Mouse (Mus musculus): ENCODE results near the gene Vapa. TPM values are rescaled to one million over a fixed set of nuclear protein-coding genes. Genes with fewer than 3 reads are reported as not detected.

Vapa gene
- total and polyA plus RNA-seq, 3 experiments: 56.7 to 507 (median 85.3) TPM

GRCm38 (mm10) chr17:65558217-65558616 lies 55.1 kb downstream of the Vapa start:
- H3K4me3 ChIP-seq (ENCODE audit: control insufficient read depth in 1 of 2, insufficient read depth in 1 of 2, low read depth in 2 of 2, low read length in 2 of 2): no peak overlapping the region

GRCm38 (mm10) chr17:65557212-65557611 lies 56.1 kb downstream of the Vapa start:
- H3K27ac ChIP-seq (ENCODE audit: control insufficient read depth, low read depth, low read length): peak overlapping the region; percentile 41
- DNase-seq (ENCODE audit: low read depth, low spot score): peak; percentile 69
- H3K9me3 ChIP-seq (replicated peaks; ENCODE audit: insufficient read depth, low read length): no peaks in the 10 kb centered on the region
- peaks cover 3 to 20% of the 10 kb centered on the region in 2 experiments for H3K4me1 ChIP-seq (ENCODE audit: control insufficient read depth in 1 of 2, insufficient read depth in 2 of 2, low read length in 2 of 2)
- peak overlapping the region; percentile 52 to 58 for H3K4me3 ChIP-seq (ENCODE audit: control insufficient read depth in 1 of 2, insufficient read depth in 1 of 2, low read depth in 2 of 2, low read length in 2 of 2)
- no peaks in the 10 kb centered on the region for H3K79me2 ChIP-seq (ENCODE audit: control insufficient read depth, insufficient read depth, low read length, poor library complexity)
- TF ChIP-seq MAX (IDR thresholded peaks at IDR 0.05; ENCODE audit: low read length) (peak; percentile 55), GATA1 (IDR thresholded peaks at IDR 0.05; ENCODE audit: low read depth, low read length) (peak; percentile 48; the same call in 1 of the 2 replicates), E2F4 (IDR thresholded peaks at IDR 0.05; ENCODE audit: borderline replicate concordance, low read depth, low read length) (no peak), ZKSCAN1 (IDR thresholded peaks at IDR 0.05; ENCODE audit: low read depth, low read length) (no peak), CHD2 (IDR thresholded peaks at IDR 0.05; ENCODE audit: low read length) (no peak), MAZ (IDR thresholded peaks at IDR 0.05; ENCODE audit: low read depth, low read length) (0 out of 2 replicates have a peak, but pooled peaks have one; percentile 31), ZNF384 (IDR thresholded peaks at IDR 0.05; ENCODE audit: low read depth, low read length) (no peak), TAL1 (IDR thresholded peaks at IDR 0.05; ENCODE audit: low read length) (peak; percentile 87), MYB (IDR thresholded peaks at IDR 0.05; ENCODE audit: low read depth, low read length) (peak; percentile 62; the same call in 1 of the 2 replicates), ELF1 (IDR thresholded peaks at IDR 0.05; ENCODE audit: low read depth, low read length) (no peak), ETS1 (IDR thresholded peaks at IDR 0.05; ENCODE audit: low read depth, low read length) (0 out of 2 replicates have a peak, but pooled peaks have one; percentile 44), TCF12 (IDR thresholded peaks at IDR 0.05; ENCODE audit: low read depth, low read length) (peak; percentile 75), POLR2AphosphoS2 (IDR thresholded peaks at IDR 0.05; ENCODE audit: low read length) (no peak), TBP (IDR thresholded peaks at IDR 0.05; ENCODE audit: low read depth, low read length) (no peak), EP300 (IDR thresholded peaks at IDR 0.05; ENCODE audit: low read depth in 1 of 2, low read length in 2 of 2) (peak; percentile 68 to 76), SIN3A (IDR thresholded peaks at IDR 0.05; ENCODE audit: low read length) (peak; percentile 53), MYC (IDR thresholded peaks at IDR 0.05; ENCODE audit: low read depth, low read length) (peak; percentile 47; the same call in 1 of the 2 replicates), ZMIZ1 (IDR thresholded peaks at IDR 0.05; ENCODE audit: low read depth, low read length) (no peak), JUND (IDR thresholded peaks at IDR 0.05; ENCODE audit: low read depth, low read length) (no peak), RCOR1 (IDR thresholded peaks at IDR 0.05; ENCODE audit: low read depth, low read length) (0 out of 2 replicates have a peak, but pooled peaks have one; percentile 18), UBTF (IDR thresholded peaks at IDR 0.05; ENCODE audit: borderline replicate concordance, insufficient read depth, low read depth, low read length) (no peak)
- H3K9ac ChIP-seq (ENCODE audit: control insufficient read depth, low read depth, low read length, poor library complexity, severe bottlenecking): peak overlapping the region; percentile 49
- peaks cover 0 to 4% of the 10 kb centered on the region in 2 experiments; a peak in 1 of 4 replicates for H3K36me3 ChIP-seq (ENCODE audit: control insufficient read depth in 1 of 2, insufficient read depth in 2 of 2, low read length in 2 of 2)
- H3K27me3 ChIP-seq (ENCODE audit: control insufficient read depth in 1 of 2, insufficient read depth in 2 of 2, low read length in 2 of 2): no peaks in the 10 kb centered on the region

More at GRCm38 (mm10) chr17:65558217-65558616, 55.1 kb downstream of the Vapa start:
- TF ChIP-seq GATA1 (IDR thresholded peaks at IDR 0.05; ENCODE audit: low read depth, low read length): no peak
- TF ChIP-seq POLR2AphosphoS2 (IDR thresholded peaks at IDR 0.05; ENCODE audit: low read length): no peak
- peak; percentile 13; the same call in 1 of the 2 replicates for TF ChIP-seq ZC3H11A (IDR thresholded peaks at IDR 0.05; ENCODE audit: low read depth, low read length)
- peak; percentile 92 for TF ChIP-seq RCOR1 (IDR thresholded peaks at IDR 0.05; ENCODE audit: low read depth, low read length)
- no peak for TF ChIP-seq ZKSCAN1 (IDR thresholded peaks at IDR 0.05; ENCODE audit: low read depth, low read length)
- no peak for TF ChIP-seq TAL1 (IDR thresholded peaks at IDR 0.05; ENCODE audit: low read length)
- TF ChIP-seq HCFC1 (IDR thresholded peaks at IDR 0.05; ENCODE audit: low read depth, low read length): 0 out of 2 replicates have a peak, but pooled peaks have one; percentile 22
- TF ChIP-seq NELFE (IDR thresholded peaks at IDR 0.05; ENCODE audit: low read depth, low read length): no peak
- TF ChIP-seq MYC (IDR thresholded peaks at IDR 0.05; ENCODE audit: low read depth, low read length): 0 out of 2 replicates have a peak, but pooled peaks have one; percentile 40
- no peak for TF ChIP-seq CHD2 (IDR thresholded peaks at IDR 0.05; ENCODE audit: low read length)
- no peak for TF ChIP-seq USF2 (IDR thresholded peaks at IDR 0.05; ENCODE audit: borderline replicate concordance in 1 of 2, insufficient read depth in 1 of 2, low read depth in 1 of 2, low read length in 2 of 2)
- peak; percentile 65 for TF ChIP-seq RAD21 (IDR thresholded peaks at IDR 0.05; ENCODE audit: low read depth, low read length)
- no peak for TF ChIP-seq TCF12 (IDR thresholded peaks at IDR 0.05; ENCODE audit: low read depth, low read length)
- TF ChIP-seq CHD1 (IDR thresholded peaks at IDR 0.05; ENCODE audit: low read depth, low read length): no peak
- TF ChIP-seq ETS1 (IDR thresholded peaks at IDR 0.05; ENCODE audit: low read depth, low read length): no peak
- TF ChIP-seq ZMIZ1 (IDR thresholded peaks at IDR 0.05; ENCODE audit: low read depth, low read length): no peak
- no peak for TF ChIP-seq MYB (IDR thresholded peaks at IDR 0.05; ENCODE audit: low read depth, low read length)
- peak; percentile 59 to 83 (median 81) for TF ChIP-seq CTCF (IDR thresholded peaks at IDR 0.05 in 2 of 3, conservative IDR thresholded peaks at IDR 0.05 in 1 of 3; ENCODE audit: control insufficient read depth in 1 of 3, insufficient read depth in 1 of 3, low read depth in 2 of 3, low read length in 3 of 3, poor library complexity in 1 of 3, severe bottlenecking in 1 of 3)
- no peak for TF ChIP-seq GABPA (IDR thresholded peaks at IDR 0.05; ENCODE audit: low read depth, low read length)
- no peak for TF ChIP-seq MEF2A (IDR thresholded peaks at IDR 0.05; ENCODE audit: extremely low read depth, insufficient replicate concordance, low read depth, low read length, poor library complexity, severe bottlenecking)
- no peak for TF ChIP-seq ELF1 (IDR thresholded peaks at IDR 0.05; ENCODE audit: low read depth, low read length)
- peak; percentile 44 for TF ChIP-seq SMC3 (IDR thresholded peaks at IDR 0.05; ENCODE audit: low read depth, low read length)
- no peak for TF ChIP-seq POLR2AphosphoS5 (IDR thresholded peaks at IDR 0.05; ENCODE audit: borderline replicate concordance, low read depth, low read length)
- TF ChIP-seq ZNF384 (IDR thresholded peaks at IDR 0.05; ENCODE audit: low read depth, low read length): peak; percentile 69
- no peak for TF ChIP-seq E2F4 (IDR thresholded peaks at IDR 0.05; ENCODE audit: borderline replicate concordance, low read depth, low read length)
- TF ChIP-seq MXI1 (IDR thresholded peaks at IDR 0.05; ENCODE audit: low read depth, low read length): 0 out of 2 replicates have a peak, but pooled peaks have one; percentile 60
- Histone ChIP-seq H3K27me3 (ENCODE audit: control insufficient read depth in 1 of 2, insufficient read depth in 2 of 2, low read length in 2 of 2) (no peaks in the 10 kb centered on the region), H3K9ac (ENCODE audit: control insufficient read depth, low read depth, low read length, poor library complexity, severe bottlenecking) (no peak overlapping the region), H3K79me2 (ENCODE audit: control insufficient read depth, insufficient read depth, low read length, poor library complexity) (no peaks in the 10 kb centered on the region), H3K9me3 (replicated peaks; ENCODE audit: insufficient read depth, low read length) (no peaks in the 10 kb centered on the region), H3K36me3 (ENCODE audit: control insufficient read depth in 1 of 2, insufficient read depth in 2 of 2, low read length in 2 of 2) (peaks cover 0 to 6% of the 10 kb centered on the region in 2 experiments; a peak in 2 of 4 replicates), H3K4me1 (ENCODE audit: control insufficient read depth in 1 of 2, insufficient read depth in 2 of 2, low read length in 2 of 2) (peaks cover 3 to 20% of the 10 kb centered on the region in 2 experiments), H3K27ac (ENCODE audit: control insufficient read depth, low read depth, low read length) (no peak overlapping the region)
- peak; percentile 85 for DNase-seq (ENCODE audit: low read depth, low spot score)
